Mouse (Mus musculus) liver, embryonic 12.5 days (tissue): Measurements from ENCODE around the gene Por. TPM values are rescaled to one million over a fixed set of nuclear protein-coding genes. Genes with fewer than 3 reads are reported as not detected.

ENCODE experiments used
- ATAC-seq: fragments of 200-750 bp; cut with Nextera tagmentation; 2 replicates; pipeline ENCODE4 v1.8.0; 2017; ENCODE audit warnings: moderate number of reproducible peaks, mild to moderate bottlenecking, moderate library complexity
- H3K27ac ChIP-seq: fragments of 300-500 bp; sonication (generic); 2 replicates; pipeline ENCODE4 v1.5.1; 2016; ENCODE audit warnings: mild to moderate bottlenecking
- H3K27me3 ChIP-seq: fragments of 300-500 bp; sonication (generic); replicated peaks from 2 replicates; pipeline ENCODE4 v1.6.1; 2016; ENCODE audit warnings: mild to moderate bottlenecking, moderate library complexity
- H3K36me3 ChIP-seq: fragments of 300-500 bp; sonication (generic); 2 replicates; pipeline ENCODE4 v1.6.1; 2016; ENCODE audit warnings: mild to moderate bottlenecking, moderate library complexity
- H3K4me1 ChIP-seq: fragments of 300-500 bp; sonication (generic); 2 replicates; pipeline ENCODE4 v1.6.1; 2016
- H3K4me2 ChIP-seq: fragments of 300-500 bp; sonication (generic); 2 replicates; pipeline ENCODE4 v1.6.1; 2016; ENCODE audit warnings: mild to moderate bottlenecking, moderate library complexity
- H3K4me3 ChIP-seq: fragments of 300-500 bp; sonication (generic); 2 replicates; pipeline ENCODE4 v1.5.1; 2016; ENCODE audit warnings: mild to moderate bottlenecking, moderate library complexity
- H3K9ac ChIP-seq: fragments of 300-500 bp; sonication (generic); 2 replicates; pipeline ENCODE4 v1.6.1; 2016; ENCODE audit warnings: mild to moderate bottlenecking, moderate library complexity
- H3K9me3 ChIP-seq: fragments of 300-500 bp; sonication (generic); replicated peaks from 2 replicates; pipeline ENCODE4 v1.6.1; 2016; ENCODE audit warnings: mild to moderate bottlenecking, moderate library complexity
- WGBS: fragments of 180-500 bp; shearing (Covaris S2); methylation state at CpG from one replicate; pipeline ENCODE4 v1.1.7; 2016; ENCODE audit not compliant: insufficient replicate concordance; 5-methylcytosine and 5-hydroxymethylcytosine counted together
- polyA plus RNA-seq: library from polyadenylated mRNA; unstranded; fragments of >200 nt; fragmentation: Nextera tagmentation; extraction: Ambion mirVana; gene quantifications from 2 replicates; pipeline ENCODE4 v1.2.1, GENCODE M21; 2016

Por gene
- polyA plus RNA-seq, 1 experiment from 2014 or later, result 34.7 TPM

- Histone ChIP-seq H3K9ac (no peak overlapping the region), H3K4me1 (0 out of 2 replicates have a peak, but pooled peaks cover 7% of the 10 kb centered on the region), H3K4me3 (no peak overlapping the region), H3K27me3 (no peaks in the 10 kb centered on the region), H3K36me3 (peaks cover 78% of the 10 kb centered on the region), H3K9me3 (no peaks in the 10 kb centered on the region), H3K27ac (no peak overlapping the region), H3K4me2 (no peak overlapping the region)
- 86% methylated on average over 10 of the region's 10 CpGs for WGBS
- ATAC-seq, result no peak
Measured at GRCm38 (mm10) chr5:135730916-135731315, 61.1 kb downstream of the Por start.

GRCm38 (mm10) chr5:135731322-135731721 lies 61.5 kb downstream of the Por start:
- WGBS, result 83% methylated on average over 16 of the region's 16 CpGs
- H3K27me3 ChIP-seq, result no peaks in the 10 kb centered on the region
- H3K4me2 ChIP-seq, result no peak overlapping the region
- peaks cover 82% of the 10 kb centered on the region for H3K36me3 ChIP-seq
- no peak for ATAC-seq
- no peaks in the 10 kb centered on the region for H3K9me3 ChIP-seq
- no peak overlapping the region for H3K9ac ChIP-seq
- H3K4me1 ChIP-seq, result 0 out of 2 replicates have a peak, but pooled peaks cover 3% of the 10 kb centered on the region
- no peak overlapping the region for H3K27ac ChIP-seq
- H3K4me3 ChIP-seq, result no peak overlapping the region

GRCm38 (mm10) chr5:135733071-135733470 lies 63.2 kb downstream of the Por start:
- Histone ChIP-seq H3K9ac (no peak overlapping the region), H3K4me3 (no peak overlapping the region), H3K27me3 (no peaks in the 10 kb centered on the region), H3K27ac (no peak overlapping the region), H3K9me3 (no peaks in the 10 kb centered on the region), H3K4me1 (peaks cover 2% of the 10 kb centered on the region; the same call in 1 of the 2 replicates), H3K36me3 (peaks cover 86% of the 10 kb centered on the region), H3K4me2 (no peak overlapping the region)
- WGBS, result 69% methylated on average over 4 of the region's 4 CpGs
- no peak for ATAC-seq

- H3K36me3 ChIP-seq, result peaks cover 76% of the 10 kb centered on the region
- no peak overlapping the region for H3K4me3 ChIP-seq
- no peaks in the 10 kb centered on the region for H3K27me3 ChIP-seq
- H3K4me2 ChIP-seq, result no peak overlapping the region
- H3K9ac ChIP-seq, result no peak overlapping the region
- H3K9me3 ChIP-seq, result no peaks in the 10 kb centered on the region
- H3K27ac ChIP-seq, result no peak overlapping the region
- ATAC-seq, result no peak
- 90% methylated on average over 42 of the region's 42 CpGs for WGBS
- H3K4me1 ChIP-seq, result peaks cover 6% of the 10 kb centered on the region; the same call in 1 of the 2 replicates
Measured at GRCm38 (mm10) chr5:135734057-135734680, 64.3 kb downstream of the Por start.

- no peak overlapping the region for H3K4me3 ChIP-seq
- no peaks in the 10 kb centered on the region for H3K9me3 ChIP-seq
- H3K36me3 ChIP-seq, result peaks cover 60% of the 10 kb centered on the region
- peaks cover 6% of the 10 kb centered on the region; the same call in 1 of the 2 replicates for H3K4me1 ChIP-seq
- no peak for ATAC-seq
- 84% methylated on average over 13 of the region's 13 CpGs for WGBS
- no peak overlapping the region for H3K9ac ChIP-seq
- no peaks in the 10 kb centered on the region for H3K27me3 ChIP-seq
- H3K27ac ChIP-seq, result no peak overlapping the region
- no peak overlapping the region for H3K4me2 ChIP-seq
Measured at GRCm38 (mm10) chr5:135735741-135736140, 65.9 kb downstream of the Por start.

GRCm38 (mm10) chr5:135736544-135736943 lies 66.7 kb downstream of the Por start:
- no peak for ATAC-seq
- Histone ChIP-seq H3K9me3 (no peaks in the 10 kb centered on the region), H3K4me3 (no peak overlapping the region), H3K36me3 (peaks cover 52% of the 10 kb centered on the region), H3K9ac (no peak overlapping the region), H3K4me2 (no peak overlapping the region), H3K4me1 (peaks cover 6% of the 10 kb centered on the region; the same call in 1 of the 2 replicates), H3K27ac (no peak overlapping the region), H3K27me3 (no peaks in the 10 kb centered on the region)
- WGBS, result 88% methylated on average over 16 of the region's 16 CpGs

- no peak for ATAC-seq
- H3K9ac ChIP-seq, result no peak overlapping the region
- no peak overlapping the region for H3K4me2 ChIP-seq
Measured at GRCm38 (mm10) chr5:135737154-135737553, 67.3 kb downstream of the Por start.

GRCm38 (mm10) chr5:135738266-135738665 lies 68.4 kb downstream of the Por start:
- H3K27ac ChIP-seq, result no peak overlapping the region
- no peaks in the 10 kb centered on the region for H3K9me3 ChIP-seq
- no peak overlapping the region for H3K4me2 ChIP-seq
- WGBS, result 20% methylated on average over 6 of the region's 6 CpGs
- no peak for ATAC-seq
- no peak overlapping the region for H3K4me3 ChIP-seq
- H3K27me3 ChIP-seq, result peaks cover 7% of the 10 kb centered on the region; the same call in 1 of the 2 replicates
- H3K36me3 ChIP-seq, result peaks cover 35% of the 10 kb centered on the region
- no peak overlapping the region for H3K9ac ChIP-seq
- peaks cover 17% of the 10 kb centered on the region for H3K4me1 ChIP-seq

More at GRCm38 (mm10) chr5:135737154-135737553, 67.3 kb downstream of the Por start:
- H3K9me3 ChIP-seq, result no peaks in the 10 kb centered on the region
- peaks cover 6% of the 10 kb centered on the region; the same call in 1 of the 2 replicates for H3K4me1 ChIP-seq
- H3K4me3 ChIP-seq, result no peak overlapping the region
- WGBS, result 68% methylated on average over 7 of the region's 7 CpGs
- no peak overlapping the region for H3K27ac ChIP-seq
- no peaks in the 10 kb centered on the region for H3K27me3 ChIP-seq
- peaks cover 46% of the 10 kb centered on the region for H3K36me3 ChIP-seq

GRCm38 (mm10) chr5:135742156-135742555 lies 72.3 kb downstream of the Por start:
- Histone ChIP-seq H3K4me3 (no peak overlapping the region), H3K9ac (no peak overlapping the region), H3K36me3 (no peaks in the 10 kb centered on the region; the same call in 1 of the 2 replicates), H3K27me3 (peaks cover 15% of the 10 kb centered on the region; the same call in 1 of the 2 replicates), H3K4me2 (no peak overlapping the region), H3K9me3 (no peaks in the 10 kb centered on the region), H3K27ac (no peak overlapping the region), H3K4me1 (peaks cover 35% of the 10 kb centered on the region)
- no peak for ATAC-seq
- 46% methylated on average over 10 of the region's 10 CpGs for WGBS

GRCm38 (mm10) chr5:135742941-135743740 lies 73.3 kb downstream of the Por start:
- H3K27me3 ChIP-seq, result peaks cover 15% of the 10 kb centered on the region; the same call in 1 of the 2 replicates
- H3K27ac ChIP-seq, result no peak overlapping the region
- peak overlapping the region; percentile 76 for H3K4me3 ChIP-seq
- 23% methylated on average over 18 of the region's 18 CpGs for WGBS
- H3K4me2 ChIP-seq, result peak overlapping the region; percentile 99
- ATAC-seq, result no peak
- H3K4me1 ChIP-seq, result peaks cover 32% of the 10 kb centered on the region
- peak overlapping the region; percentile 76 for H3K9ac ChIP-seq
- no peaks in the 10 kb centered on the region; the same call in 1 of the 2 replicates for H3K36me3 ChIP-seq
- H3K9me3 ChIP-seq, result peaks cover 4% of the 10 kb centered on the region; the same call in 1 of the 2 replicates

GRCm38 (mm10) chr5:135743741-135744609 lies 74.1 kb downstream of the Por start, which contains the start of gene Tmem120a:
Gene Tmem120a (minus strand): TSS chr5:135744448.
- H3K4me1 ChIP-seq, result peaks cover 29% of the 10 kb centered on the region
- peaks cover 15% of the 10 kb centered on the region; the same call in 1 of the 2 replicates for H3K27me3 ChIP-seq
- H3K9ac ChIP-seq, result peak within 1 kb of the TSS; percentile 76
- ATAC-seq, result peak; percentile 94
- peak within 1 kb of the TSS; percentile 76 for H3K4me3 ChIP-seq
- no peaks in the 10 kb centered on the region; the same call in 1 of the 2 replicates for H3K36me3 ChIP-seq
- H3K9me3 ChIP-seq, result peaks cover 4% of the 10 kb centered on the region; the same call in 1 of the 2 replicates
- H3K27ac ChIP-seq, result peak within 1 kb of the TSS; percentile 32; the same call in 1 of the 2 replicates
- under 1% methylated on average over 59 of the region's 60 CpGs for WGBS
- H3K4me2 ChIP-seq, result peak within 1 kb of the TSS; percentile 99
